Mouse (Mus musculus) embryonic fibroblast, embryonic 13.5 days (primary cell): ENCODE measurements at regions not wholly inside any gene's neighbourhood (a gene's known extent, or its start where the extent isn't known, plus 50 kb on each side); places are given as distances from the start of the nearest gene placed in this dataset.
"Not testable (repeated sequence)": the region's sequence is repeated elsewhere in the genome, so short reads cannot be mapped to it uniquely, and the experiment has no call there.

Experiments used
- H3K27ac ChIP-seq: 2 replicates; pipeline ENCODE4 v1.5.1; 2012; ENCODE audit warnings: low read length, control low read depth, inconsistent platforms; ENCODE audit not compliant: insufficient read depth
- H3K4me1 ChIP-seq: 2 replicates; pipeline ENCODE4 v1.6.1; 2011; ENCODE audit warnings: low read length; ENCODE audit not compliant: control insufficient read depth, insufficient read depth
- H3K4me3 ChIP-seq: 2 replicates; pipeline ENCODE4 v1.5.1; 2011; ENCODE audit warnings: mild to moderate bottlenecking, control low read depth, low read length; ENCODE audit not compliant: insufficient read depth
- CTCF ChIP-seq: IDR thresholded peaks from 2 replicates; pipeline ENCODE4 v1.5.1; 2011; ENCODE audit warnings: mild to moderate bottlenecking, control low read depth, low read length, moderate library complexity, borderline replicate concordance; ENCODE audit not compliant: insufficient read depth
- POLR2A ChIP-seq: IDR thresholded peaks from 2 replicates; pipeline ENCODE4 v1.6.1; 2011; ENCODE audit warnings: low read depth, mild to moderate bottlenecking, control low read depth, low read length, moderate library complexity

- TF ChIP-seq POLR2A = no peak
- no peak for TF ChIP-seq CTCF
- Histone ChIP-seq H3K27ac (no peak overlapping the region), H3K4me1 (no peaks in the 10 kb centered on the region; the same call in 1 of the 2 replicates), H3K4me3 (no peak overlapping the region)
Measured at GRCm38 (mm10) chr12:10524509-10525286, 134.1 kb downstream of the Rdh14 start.

- H3K27ac ChIP-seq = peak overlapping the region; percentile 52
- no peak overlapping the region for H3K4me3 ChIP-seq
- no peak for TF ChIP-seq POLR2A
- no peaks in the 10 kb centered on the region; the same call in none of the 2 replicates for H3K4me1 ChIP-seq
Measured at GRCm38 (mm10) chr12:10525934-10526333, 135.4 kb downstream of the Rdh14 start.

- Histone ChIP-seq H3K4me1 (no peaks in the 10 kb centered on the region; the same call in none of the 2 replicates), H3K27ac (no peak overlapping the region), H3K4me3 (no peak overlapping the region)
- TF ChIP-seq CTCF (no peak), POLR2A (no peak)
Measured at GRCm38 (mm10) chr12:10529077-10529476, 138.5 kb downstream of the Rdh14 start.

- TF ChIP-seq POLR2A = no peak
- TF ChIP-seq CTCF = no peak
- H3K4me1 ChIP-seq = no peaks in the 10 kb centered on the region; the same call in 1 of the 2 replicates
Measured at GRCm38 (mm10) chr12:10530996-10531395, 140.4 kb downstream of the Rdh14 start.

GRCm38 (mm10) chr12:10533971-10534370, 143.4 kb downstream of the Rdh14 start:
- no peak for TF ChIP-seq POLR2A
- no peak for TF ChIP-seq CTCF
- Histone ChIP-seq H3K4me3 (no peak overlapping the region), H3K4me1 (no peaks in the 10 kb centered on the region; the same call in 1 of the 2 replicates), H3K27ac (no peak overlapping the region)

More at GRCm38 (mm10) chr12:10530996-10531395, 140.4 kb downstream of the Rdh14 start:
- Histone ChIP-seq H3K27ac (no peak overlapping the region), H3K4me3 (no peak overlapping the region)

GRCm38 (mm10) chr12:10536239-10536638, 145.7 kb downstream of the Rdh14 start:
- H3K4me1 ChIP-seq = no peaks in the 10 kb centered on the region
- no peak overlapping the region for H3K4me3 ChIP-seq
- TF ChIP-seq CTCF (no peak), POLR2A (no peak)
- H3K27ac ChIP-seq = no peak overlapping the region

- TF ChIP-seq POLR2A (no peak), CTCF (peak; percentile 73; the same call in 1 of the 2 replicates)
- no peaks in the 10 kb centered on the region for H3K4me1 ChIP-seq
- no peak overlapping the region for H3K27ac ChIP-seq
- no peak overlapping the region for H3K4me3 ChIP-seq
Measured at GRCm38 (mm10) chr12:10537069-10537468, 146.5 kb downstream of the Rdh14 start.

- H3K4me3 ChIP-seq = no peak overlapping the region
- H3K27ac ChIP-seq = no peak overlapping the region; the same call in 1 of the 2 replicates
- H3K4me1 ChIP-seq = no peaks in the 10 kb centered on the region
- TF ChIP-seq POLR2A = no peak
- no peak for TF ChIP-seq CTCF
Measured at GRCm38 (mm10) chr12:10549481-10550201, 159.1 kb downstream of the Rdh14 start.

GRCm38 (mm10) chr12:10554701-10555100, 164.1 kb downstream of the Rdh14 start:
- H3K4me3 ChIP-seq, H3K4me1 ChIP-seq, H3K27ac ChIP-seq: not testable (repeated sequence)

GRCm38 (mm10) chr12:10562966-10563365, 172.4 kb downstream of the Rdh14 start:
- Histone ChIP-seq H3K27ac (peak overlapping the region; percentile 81), H3K4me1 (peaks cover 2% of the 10 kb centered on the region), H3K4me3 (no peak overlapping the region)
- TF ChIP-seq POLR2A (no peak), CTCF (no peak)
